Mouse (Mus musculus) T-cell, adult 2 months (primary cell): Measurements from ENCODE around the gene Actl9.

Experiments used
- DNase-seq: peaks from one replicate; pipeline ENCODE4 v3.0.0; 2022; ENCODE audit warnings: low spot score

Gene Actl9

DNA sequence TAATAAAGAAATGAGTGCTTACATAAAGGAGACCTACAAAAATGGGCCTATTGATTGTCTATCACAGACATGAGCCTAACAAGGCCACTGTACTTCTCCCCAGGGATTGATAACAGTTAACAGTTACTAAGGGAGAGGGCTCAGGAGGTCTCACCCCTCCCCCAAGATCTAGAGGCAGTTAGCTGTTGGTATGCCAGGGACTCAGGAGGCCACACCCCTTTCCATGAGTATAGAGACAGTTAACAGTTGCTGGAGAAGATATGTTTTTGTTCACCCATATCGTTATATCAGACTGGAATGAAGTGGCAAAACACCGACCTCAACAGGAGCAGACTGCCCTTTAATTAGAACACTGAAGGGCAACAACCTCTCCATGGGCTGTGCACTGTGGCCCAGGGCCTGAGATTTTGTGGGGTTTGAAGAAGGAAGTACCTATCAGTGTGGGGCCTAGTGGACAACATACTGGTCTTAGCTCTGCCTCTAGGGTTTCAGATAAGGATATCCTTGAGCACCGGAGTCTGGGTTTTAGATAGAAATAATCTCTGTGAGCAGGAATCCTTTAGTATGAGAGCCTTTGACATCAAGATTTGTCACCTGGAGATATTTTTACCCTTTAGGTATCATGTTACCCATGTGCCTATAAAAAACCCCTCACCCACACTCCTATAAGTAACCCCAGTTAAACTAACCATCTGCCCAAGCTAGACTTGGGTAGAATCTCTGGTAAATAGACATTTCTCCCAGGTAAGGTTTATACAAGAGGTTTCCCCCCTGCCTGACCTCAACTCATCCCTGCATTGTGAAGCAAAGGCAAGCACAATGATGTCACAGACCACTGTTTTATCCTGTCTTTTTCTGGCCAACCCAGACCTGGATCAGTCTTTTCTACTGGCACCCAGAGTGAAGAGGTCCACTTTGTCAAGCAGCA is at the start of gene Actl9:
Gene Actl9 (plus strand): TSS at position 878 of the 928 bp plus-strand sequence.
- DNase-seq = no peak

DNA sequence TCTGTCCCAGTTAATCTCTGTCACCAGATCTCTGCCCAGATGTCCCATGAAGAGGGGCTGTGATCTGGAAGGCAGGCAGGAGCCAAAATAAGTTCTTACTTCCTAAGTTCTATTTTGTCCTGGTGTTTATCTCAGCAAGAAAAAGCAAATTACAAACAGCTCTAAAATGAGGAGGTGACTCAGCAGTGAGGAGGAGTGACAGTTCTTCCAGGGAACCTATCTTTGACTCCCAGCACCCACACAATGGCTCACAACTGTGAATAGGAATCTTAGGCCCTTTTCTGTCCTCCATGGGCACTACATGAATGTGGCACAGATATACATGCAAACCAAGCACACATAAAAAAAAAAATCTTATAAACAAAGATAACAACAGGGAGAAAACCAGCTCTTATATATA is 47.0 kb upstream of the Actl9 start:
- DNase-seq = no peak

DNA sequence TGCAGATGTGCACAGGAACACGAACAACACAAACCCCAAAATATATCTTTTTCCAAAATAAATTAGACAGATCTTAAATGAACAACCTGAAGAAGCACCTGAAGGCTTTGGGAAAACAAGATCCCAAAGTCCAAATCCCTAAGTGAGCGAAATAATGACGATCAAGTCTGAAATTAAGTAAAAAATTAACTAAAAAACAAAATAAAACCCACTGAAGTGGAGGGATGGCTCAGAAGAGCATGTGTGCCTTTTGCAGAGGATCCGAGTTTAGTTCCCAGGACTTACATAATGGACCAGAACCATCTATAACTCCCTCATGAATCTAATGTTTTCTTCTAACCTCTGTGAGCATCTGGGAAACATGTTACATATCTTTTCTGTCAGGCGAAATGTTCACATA is 40.4 kb upstream of the Actl9 start:
- DNase-seq = no peak

DNA sequence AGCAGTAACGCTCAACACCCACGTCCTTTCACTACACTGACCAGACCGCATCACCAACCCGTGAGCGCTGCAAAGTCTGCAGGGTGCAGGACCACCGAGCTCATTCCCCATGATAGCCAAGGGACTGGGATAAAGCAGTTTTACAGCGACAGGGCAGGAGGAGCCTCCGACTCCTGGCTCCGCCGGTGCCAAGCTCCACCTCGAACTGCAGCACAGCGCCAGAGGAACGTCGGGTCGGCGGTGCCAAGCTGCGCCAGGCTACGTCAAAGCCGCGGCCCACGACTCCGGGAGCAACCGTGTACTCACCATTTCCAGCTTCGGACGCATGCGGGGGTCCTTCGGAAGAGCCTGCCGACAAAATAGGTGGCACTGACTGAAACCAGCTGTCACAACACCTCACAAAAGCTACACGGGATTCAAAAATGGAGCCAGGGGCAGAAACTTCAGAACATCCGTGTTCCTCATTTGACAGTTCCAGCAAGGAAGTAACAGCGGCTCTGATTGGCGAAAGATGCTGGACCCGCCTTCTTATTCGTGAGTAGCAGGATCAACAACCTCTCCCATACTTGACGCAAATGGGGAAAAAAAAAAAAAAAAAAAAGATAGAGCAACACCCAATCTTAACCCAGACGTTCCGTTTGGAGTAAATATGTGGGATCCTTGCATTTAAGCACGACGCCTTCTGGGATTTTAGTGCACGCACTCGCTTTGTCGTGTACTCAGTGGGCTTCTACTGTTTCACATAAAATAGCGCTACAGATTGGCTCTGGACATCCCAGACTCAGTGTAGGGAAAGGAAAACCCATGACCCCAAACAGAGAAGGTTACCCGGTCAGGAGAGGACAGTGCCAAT is 38.3 kb upstream of the Actl9 start, which contains the start of gene Zfp101:
Gene Zfp101 (minus strand): TSS at position 460 of the 853 bp plus-strand sequence.
- DNase-seq = peak; percentile 89

DNA sequence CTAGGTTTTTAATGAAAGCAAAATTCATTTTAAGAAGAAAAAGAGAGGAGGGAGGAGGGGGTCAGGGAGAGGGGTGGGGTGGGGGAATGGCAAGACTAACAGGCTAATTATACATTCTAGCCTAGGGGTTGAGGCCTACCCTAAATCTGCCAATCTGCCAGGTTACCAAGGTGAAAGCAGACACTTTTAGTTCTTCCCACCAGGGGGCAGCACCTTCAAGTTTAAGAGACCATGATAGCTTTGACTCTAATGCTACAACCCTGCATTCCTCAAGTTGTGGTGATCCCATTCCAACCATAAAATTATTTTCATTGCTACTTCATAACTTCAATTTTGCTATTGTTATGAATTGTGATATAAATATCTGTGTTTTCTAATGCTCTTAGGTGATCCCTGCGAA is 6.5 kb downstream of the Actl9 start:
- peak; percentile 73 for DNase-seq

DNA sequence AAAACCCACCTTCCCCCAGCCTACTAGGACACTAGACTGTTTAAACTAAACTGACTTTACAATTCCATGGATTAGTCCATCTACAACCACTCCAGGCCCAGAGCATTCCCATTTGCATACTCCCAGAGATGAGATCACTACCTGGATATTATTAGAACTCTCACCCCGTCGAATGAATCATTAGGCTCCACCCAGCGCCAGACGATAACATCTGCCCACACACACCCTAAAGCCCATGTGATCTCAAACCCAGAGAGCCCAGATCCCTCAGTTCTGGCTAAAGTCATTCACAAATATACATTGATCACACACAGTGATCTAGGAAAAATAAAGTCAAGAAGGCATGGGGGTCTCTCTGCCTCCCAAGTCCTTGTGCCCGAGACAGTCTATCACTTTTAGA is 7.2 kb downstream of the Actl9 start:
- DNase-seq = no peak

DNA sequence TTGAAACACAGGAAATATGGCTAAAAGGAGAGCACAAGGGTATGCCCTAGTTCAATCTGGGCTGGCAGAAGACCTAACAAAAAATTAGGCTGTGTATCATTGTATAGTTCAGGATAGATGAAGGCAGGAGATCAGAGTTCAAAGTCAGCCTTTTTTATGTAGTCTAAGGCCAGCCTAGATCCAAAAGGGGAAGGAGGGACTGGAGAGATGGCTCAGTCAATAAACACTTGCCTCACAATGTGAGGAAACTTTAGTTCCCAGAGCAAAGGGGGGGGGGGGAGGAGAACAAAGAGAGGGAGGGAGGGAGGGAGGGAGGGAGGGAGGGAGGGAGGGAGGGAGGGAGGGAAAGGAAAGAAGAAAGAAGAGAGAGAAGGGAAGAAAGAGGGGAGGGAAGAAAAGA is 8.5 kb downstream of the Actl9 start:
- DNase-seq = no peak

DNA sequence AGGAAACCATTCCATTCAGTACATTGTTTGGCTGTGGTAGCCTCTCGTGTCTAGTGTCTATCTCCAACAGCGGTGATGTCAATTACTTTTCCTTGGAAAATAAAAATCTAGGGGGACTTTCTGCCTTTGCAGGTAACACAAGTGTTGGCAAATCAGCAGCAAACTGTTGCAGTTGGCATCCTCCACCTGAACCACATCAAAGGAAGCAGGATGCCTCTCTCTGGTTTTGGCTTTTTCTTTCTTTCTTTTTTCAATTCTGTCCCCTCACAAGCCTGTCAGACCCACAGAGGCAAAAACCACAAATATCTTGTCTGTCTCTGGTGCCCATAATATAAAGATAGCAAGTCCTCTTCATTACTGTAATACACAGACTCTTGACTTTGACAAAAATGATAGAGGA is 23.9 kb downstream of the Actl9 start:
- DNase-seq = peak; percentile 44

DNA sequence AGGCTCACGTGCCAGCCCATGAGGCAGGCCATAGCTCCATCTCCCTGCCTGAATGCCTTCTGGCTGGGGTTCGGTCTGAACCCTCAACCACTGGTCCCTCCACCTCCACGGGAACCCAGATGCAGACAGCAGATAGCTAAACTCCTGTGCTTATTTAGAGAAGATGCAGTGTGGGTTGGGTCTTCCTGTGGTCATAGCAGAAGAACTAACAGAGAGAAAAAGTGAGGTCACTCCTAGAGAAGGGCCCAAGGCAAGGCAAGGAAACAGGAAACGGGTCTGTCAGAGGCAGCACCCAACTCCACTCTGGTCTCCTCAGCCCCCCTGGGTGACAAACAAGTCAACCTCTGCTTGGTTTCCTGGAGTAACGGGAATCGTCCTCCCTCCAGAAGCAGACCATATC is 38.5 kb downstream of the Actl9 start:
- no peak for DNase-seq
